Mouse (Mus musculus) adrenal gland, postnatal 10 days (tissue): ENCODE data around the gene Klf9. TPM values are rescaled to one million over a fixed set of nuclear protein-coding genes. Genes with fewer than 3 reads are reported as not detected.

ENCODE experiments used
- DNase-seq: peaks from one replicate; pipeline ENCODE4 v3.0.0; 2021; ENCODE audit warnings: mixed read lengths
- long read RNA-seq, 2 experiments: library from polyadenylated mRNA; stranded (forward); transcript quantifications; one replicate each; pipeline ENCODE4 v2.0.0; 2021
- total RNA-seq, 2 experiments: library from RNA; stranded (reverse); gene quantifications; 2 replicates each; pipeline ENCODE4 v1.2.3; 2021

The Klf9 gene
- 100 to 1,000 TPM in 1 of 2 experiments, 10 to 100 TPM in 1; 61.3 to 109 TPM for total RNA-seq
- long read RNA-seq, experiment 1, full-length matches to known transcripts, result 98 of 196 reads
- long read RNA-seq, experiment 1, partial matches to known transcripts, result 0 of 196 reads
- long read RNA-seq, experiment 1, other reads (novel, unspliced or antisense), result 98 of 196 reads
- long read RNA-seq, experiment 2, full-length matches to known transcripts, result 9 of 43 reads
- long read RNA-seq, experiment 2, partial matches to known transcripts, result 33 of 43 reads
- long read RNA-seq, experiment 2, other reads (novel, unspliced or antisense), result 1 of 43 reads

- peak; percentile 96 for DNase-seq
Measured at GRCm38 (mm10) chr19:23140689-23141317, at the start of gene Klf9. Gene Klf9, plus strand, starts transcription at chr19:23141226.

DNA sequence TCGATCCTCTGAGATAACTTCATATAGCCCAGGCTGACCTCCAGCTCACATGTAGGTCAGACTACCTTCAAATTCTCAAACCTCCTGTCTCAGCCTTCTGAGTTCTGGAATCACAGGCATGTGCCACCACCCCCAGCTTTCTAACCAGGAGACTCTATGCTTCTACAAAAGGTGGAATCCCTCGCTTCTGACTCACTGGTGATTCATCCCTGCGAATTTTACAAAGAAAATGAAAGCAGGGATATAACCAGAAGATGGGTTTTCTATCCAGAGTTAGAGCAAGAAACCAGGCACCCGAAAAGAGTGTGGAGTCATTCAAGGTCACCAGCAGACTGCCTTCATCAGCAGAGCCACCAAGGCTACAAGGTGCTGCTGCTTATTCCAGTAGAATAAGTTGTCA lies 49.4 kb upstream of the Klf9 start:
- DNase-seq, result peak; percentile 9

- DNase-seq, result no peak
Measured at GRCm38 (mm10) chr19:23093548-23093947, 47.5 kb upstream of the Klf9 start.

GRCm38 (mm10) chr19:23094906-23095305 lies 46.1 kb upstream of the Klf9 start:
- no peak for DNase-seq

- DNase-seq, result no peak
Measured at GRCm38 (mm10) chr19:23106859-23107258, 34.2 kb upstream of the Klf9 start.

- DNase-seq, result no peak
Measured at GRCm38 (mm10) chr19:23107335-23107734, 33.7 kb upstream of the Klf9 start.

DNA sequence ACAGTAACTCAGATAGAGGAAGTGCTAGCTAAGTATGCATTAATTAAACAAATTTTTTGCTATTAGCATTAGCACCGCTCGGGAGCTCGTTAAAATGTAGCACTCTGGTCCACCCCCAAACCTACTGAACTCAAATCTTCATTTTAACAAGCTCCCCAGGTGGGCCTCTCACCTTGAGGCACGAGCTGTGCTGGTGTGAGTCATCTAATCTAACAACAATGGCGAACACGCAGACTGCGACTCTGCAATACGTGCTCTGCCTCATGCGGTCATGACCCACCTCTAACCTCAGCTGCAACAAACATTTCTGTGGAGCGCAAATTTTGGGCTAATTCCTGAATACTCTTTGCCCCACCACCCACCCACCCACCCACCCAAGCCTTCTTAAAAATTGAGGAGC lies 19.2 kb upstream of the Klf9 start:
- no peak for DNase-seq

DNA sequence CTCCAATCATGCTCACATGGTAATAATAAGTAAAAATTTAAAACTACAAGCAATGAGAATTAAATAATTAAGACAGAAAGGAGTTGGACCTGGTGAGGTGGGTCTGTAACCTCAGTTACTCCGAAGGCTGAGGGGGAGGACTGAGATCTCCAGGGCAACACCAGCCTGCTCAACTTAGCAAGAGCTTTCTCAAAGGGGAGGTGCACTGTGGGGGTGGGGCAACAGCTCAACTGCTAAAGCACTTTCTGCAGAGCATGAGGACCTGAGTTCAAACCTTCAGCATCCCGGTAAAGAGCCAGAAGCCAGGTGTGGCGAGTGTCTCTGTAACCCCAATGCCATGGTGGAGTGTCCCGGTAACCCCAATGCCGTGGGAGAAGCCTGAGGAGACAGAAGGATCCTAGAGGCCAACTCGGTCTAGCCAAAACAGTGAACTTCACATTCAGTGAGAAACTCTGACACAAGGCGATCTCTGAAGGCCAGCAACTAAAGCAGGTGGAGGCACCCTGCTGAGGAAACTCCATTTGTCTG lies 16.9 kb upstream of the Klf9 start:
- no peak for DNase-seq

GRCm38 (mm10) chr19:23125227-23126150 lies 15.5 kb upstream of the Klf9 start:
- DNase-seq, result no peak

GRCm38 (mm10) chr19:23129908-23130307 lies 11.1 kb upstream of the Klf9 start:
- DNase-seq, result no peak

GRCm38 (mm10) chr19:23132106-23132635 lies 8.9 kb upstream of the Klf9 start:
- no peak for DNase-seq

DNA sequence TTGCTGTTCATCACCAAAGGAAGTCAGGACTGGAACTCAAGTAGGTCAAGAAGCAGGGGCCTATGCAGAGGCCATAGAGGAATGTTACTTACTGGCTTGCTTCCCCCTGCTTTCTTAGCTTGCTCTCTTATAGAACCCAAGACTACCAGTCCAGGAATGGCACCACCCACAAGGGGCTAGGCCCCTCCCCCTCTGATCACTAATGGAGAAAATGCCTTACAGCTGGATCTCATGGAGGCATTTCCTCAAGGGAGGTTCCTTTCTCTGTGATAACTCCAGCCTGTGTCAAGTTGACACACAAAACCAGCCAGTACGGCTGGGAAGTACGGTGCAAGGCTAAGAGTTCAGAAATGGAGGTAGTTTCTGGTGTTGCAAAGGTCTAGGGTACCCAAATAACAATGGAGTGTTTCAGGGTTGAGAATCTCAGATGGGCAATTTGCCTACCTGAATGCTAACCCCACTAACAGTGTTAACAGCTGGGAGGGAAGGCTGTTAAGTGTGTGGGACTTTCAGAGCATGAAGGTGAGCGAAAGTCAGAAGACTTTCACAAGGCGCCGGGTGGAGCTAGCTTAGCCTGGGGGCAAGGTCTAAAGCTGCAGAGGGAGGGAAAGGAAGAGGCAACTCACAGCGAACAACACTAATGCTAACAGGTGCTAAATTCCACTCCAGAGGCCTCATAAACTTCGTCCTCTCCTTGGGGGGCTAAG lies 8.2 kb upstream of the Klf9 start:
- no peak for DNase-seq

DNA sequence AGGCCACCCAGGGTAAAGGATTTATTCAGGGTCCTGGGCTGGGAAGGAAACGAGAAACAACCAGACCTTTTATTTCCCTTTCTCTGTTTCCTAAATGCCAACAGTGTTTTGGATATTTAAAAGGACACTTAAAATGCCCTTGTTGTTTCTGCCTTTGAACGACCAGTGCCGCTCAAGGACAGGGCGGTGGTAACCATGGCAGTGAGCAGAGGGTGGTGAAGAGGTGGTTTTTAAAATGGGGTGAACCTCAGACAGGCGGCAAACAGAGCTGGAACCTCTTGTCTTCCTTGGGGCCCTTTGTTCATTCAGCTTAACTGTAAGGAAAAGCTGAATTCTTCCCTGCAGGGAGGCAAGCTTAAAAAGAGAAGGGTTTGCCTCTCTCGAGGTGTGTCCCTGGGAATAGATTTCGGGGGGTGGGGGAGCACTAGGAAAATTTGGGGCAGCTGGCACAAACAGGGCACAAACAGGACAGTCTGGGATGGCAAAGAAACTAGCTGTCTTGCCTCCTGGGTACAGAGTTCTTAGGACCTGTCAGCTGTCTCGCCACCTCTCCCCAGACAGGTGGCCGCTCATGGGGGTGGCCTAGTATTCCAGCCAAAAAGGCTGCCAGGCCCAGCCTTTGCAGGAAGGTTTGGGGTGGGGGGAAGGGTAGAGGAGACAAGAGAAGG lies 7.5 kb upstream of the Klf9 start:
- DNase-seq, result peak; percentile 70

DNA sequence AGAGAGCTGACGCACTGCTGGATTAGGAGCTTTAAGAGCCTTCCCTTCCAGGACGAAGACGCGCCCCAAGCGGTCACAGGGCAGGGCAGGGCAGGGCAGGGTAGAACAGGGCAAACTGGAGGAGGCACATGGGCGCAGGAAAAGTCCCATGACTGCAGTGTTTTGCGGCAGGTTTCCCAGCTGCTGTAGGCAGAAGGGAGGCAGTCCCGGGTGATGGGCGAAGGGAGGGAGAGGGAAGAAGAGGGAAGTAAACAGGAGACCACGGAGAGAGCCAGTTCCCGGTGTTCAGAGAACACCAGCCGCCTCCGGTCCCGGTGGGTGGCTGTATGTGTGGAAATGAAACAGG lies 7.0 kb upstream of the Klf9 start:
- peak; percentile 85 for DNase-seq

DNA sequence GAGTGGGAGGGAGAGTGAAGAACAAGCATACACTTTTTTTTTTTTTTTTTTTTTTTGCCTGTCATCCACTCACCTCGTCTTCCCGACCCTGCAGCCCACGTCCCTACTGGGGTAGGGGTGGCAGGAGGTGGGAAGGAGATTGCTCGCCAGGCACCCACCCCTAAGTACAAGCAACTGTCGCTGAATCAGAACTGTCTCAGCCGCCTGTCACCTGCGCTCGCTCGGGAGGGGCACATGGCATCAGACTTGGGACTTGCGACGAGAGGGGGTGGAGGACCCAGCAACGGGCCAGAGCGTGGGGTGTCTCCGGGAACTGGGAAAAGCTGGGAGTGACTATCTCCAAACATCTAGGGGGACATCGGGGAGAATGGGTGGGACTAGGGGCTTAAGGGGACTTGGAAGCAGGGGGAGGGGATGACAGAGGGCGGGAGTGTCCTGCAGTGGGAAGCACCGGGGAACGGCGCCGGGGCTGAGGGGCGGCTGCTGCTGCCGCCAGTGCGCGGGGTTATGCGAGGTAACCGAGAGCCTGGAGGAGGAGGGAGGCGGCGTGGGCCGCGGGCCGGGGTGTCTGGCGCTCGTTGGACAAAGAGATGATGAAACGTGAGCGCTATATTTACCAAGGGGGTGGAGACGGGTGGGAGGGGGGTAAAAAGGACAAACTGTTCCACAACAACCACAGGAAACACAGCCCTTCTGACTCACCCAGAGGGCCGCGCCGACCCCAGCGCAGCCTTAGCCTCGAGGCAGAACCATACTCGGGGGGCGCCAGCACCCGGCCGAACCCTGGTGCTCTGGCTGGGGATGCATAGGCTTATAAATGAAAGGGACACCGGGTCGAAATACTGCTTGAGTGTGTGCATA lies 6.4 kb upstream of the Klf9 start:
- peak; percentile 94 for DNase-seq

- DNase-seq, result peak; percentile 90
Measured at GRCm38 (mm10) chr19:23135349-23136201, 5.5 kb upstream of the Klf9 start.

- DNase-seq, result peak; percentile 79
Measured at GRCm38 (mm10) chr19:23136202-23136850, 4.7 kb upstream of the Klf9 start.

DNA sequence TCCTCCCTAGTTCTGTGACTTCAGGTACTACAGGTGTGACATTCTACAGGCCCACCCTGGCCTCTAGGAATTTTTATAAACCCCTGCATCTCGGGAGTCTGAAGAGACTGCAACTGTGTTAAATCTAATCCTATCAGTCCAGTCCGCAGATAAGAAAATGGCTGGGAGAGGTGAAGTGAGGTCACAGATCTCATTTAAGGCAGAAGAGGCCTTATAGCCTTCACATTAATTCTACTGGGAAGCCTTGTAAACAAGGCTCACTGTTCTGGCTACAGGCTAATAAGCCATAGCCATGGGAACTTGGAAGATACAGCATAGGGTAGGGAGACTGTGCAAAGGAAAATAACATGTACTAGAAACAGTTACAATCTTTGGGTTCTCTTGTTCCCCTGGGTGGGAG lies 3.7 kb upstream of the Klf9 start:
- no peak for DNase-seq
